Mouse (Mus musculus) spleen, postnatal 14 days (tissue): ENCODE results near the gene 1700011M02Rik.
"Not testable (repeated sequence)": the region's sequence is repeated elsewhere in the genome, so short reads cannot be mapped to it uniquely, and the experiment has no call there.

ENCODE experiments used
- DNase-seq, 2 experiments: peaks; one replicate each; pipeline ENCODE4 v3.0.0; 2021 to 2022; ENCODE audit warnings: low spot score in 2 of 2

The 1700011M02Rik gene

DNA sequence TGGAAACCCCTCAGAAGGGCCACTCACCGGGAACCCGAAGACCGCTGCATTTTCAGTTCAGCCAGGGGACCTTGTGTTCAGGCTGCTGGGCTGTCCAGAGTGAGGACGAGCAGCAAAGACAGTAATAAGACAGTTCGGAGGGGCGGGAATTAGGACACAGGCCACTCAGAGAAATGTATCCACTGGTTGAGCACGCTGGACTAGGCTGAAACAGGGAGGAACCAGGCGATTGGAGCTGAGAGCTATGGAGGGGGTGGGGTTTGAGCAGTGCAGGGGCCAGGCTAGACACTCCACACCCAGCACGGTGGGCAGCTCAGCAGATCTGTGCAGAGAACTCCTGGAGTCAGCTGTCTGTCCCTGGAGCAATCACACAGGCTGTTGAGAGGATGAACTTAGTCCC is at the start of gene 1700011M02Rik, which contains the start of gene Dmrtc1a:
Gene 1700011M02Rik, plus strand, starts transcription at position 319 of the 400 bp plus-strand sequence.
Gene Dmrtc1a, minus strand, starts transcription at position 101 of the 400 bp plus-strand sequence.
- DNase-seq: not testable (repeated sequence)

DNA sequence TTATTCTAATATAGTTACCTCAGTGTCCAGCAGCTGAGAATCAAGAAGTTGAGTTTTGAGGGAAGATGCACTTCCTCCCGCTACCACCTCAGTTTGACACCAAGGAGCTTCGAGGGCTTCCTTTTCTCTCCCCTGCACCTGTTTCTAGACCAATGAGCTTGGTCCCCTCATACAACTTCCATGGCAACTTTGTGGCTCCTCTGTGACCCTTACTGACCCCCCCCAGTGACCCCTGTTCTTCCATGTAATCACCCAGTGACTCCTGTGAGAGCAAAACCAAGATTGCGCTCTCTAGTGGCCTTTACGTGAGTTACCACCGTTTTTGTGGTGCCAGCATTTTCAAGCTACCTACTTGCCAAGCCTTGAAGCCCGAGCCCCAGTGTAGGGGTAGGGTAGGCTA is 40.8 kb upstream of the 1700011M02Rik start, which contains the start of gene 1700031F05Rik:
Gene 1700031F05Rik, minus strand, starts transcription at position 101 of the 400 bp plus-strand sequence.
- DNase-seq: no peak

DNA sequence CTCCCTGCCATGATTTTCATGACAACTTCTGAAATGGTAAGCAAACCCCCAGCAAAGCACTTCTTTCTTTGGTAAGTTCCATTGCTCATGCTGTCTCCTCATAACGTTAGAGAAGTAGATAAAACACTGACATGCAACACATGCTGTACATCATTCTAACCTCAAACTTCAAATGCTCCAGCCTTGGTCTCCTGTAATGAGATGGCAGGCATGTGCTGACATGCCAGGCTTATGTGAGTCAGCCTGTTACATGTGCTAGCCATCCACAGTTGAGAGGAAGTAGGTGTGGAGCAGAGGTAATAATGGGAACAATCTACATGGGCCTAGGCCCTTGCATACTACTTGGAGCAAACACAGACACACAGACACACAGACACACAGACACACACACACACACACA is 6.1 kb downstream of the 1700011M02Rik start:
- DNase-seq: not testable (repeated sequence)

DNA sequence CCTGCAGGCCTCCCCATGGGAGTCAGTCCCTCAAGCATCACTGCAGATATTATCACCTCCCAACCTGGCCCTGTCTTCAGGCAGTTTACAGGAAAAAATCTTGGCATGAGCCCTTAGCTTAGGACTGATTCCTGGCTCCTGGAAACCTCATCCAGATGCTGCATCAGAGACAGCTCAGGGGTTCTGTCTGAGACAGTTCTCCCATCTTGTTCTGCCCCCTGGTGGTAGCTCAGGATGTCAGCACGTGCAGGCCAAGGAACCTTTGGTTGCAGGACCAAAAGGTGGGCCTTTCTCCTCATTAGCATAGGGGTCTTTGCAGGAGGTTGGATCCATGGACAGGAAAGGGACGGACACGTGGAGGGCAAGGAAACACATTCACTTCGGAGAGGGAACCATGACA is 18.0 kb downstream of the 1700011M02Rik start:
- DNase-seq: not testable (repeated sequence)

DNA sequence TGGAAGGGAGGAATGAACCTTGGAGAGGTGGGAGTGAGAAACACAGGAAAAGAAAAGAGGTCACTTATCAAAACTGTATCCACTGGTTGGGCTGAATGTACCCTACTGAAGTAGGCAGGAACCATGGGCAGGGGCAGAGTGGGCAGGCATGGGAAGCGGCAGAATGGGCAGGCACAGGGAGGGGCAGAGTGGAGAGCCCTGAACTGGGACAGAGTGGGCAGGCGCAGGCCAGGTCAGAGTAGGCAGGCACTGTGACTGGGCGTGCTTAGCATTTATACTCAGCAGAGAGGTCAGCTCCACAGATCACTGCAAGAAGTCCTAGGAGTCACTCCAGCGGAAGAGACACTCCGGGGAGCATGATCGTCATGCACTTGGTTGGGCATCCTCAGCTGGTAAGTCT is 19.4 kb downstream of the 1700011M02Rik start, which contains the start of gene 1700018G05Rik:
Gene 1700018G05Rik, plus strand, starts transcription at position 301 of the 400 bp plus-strand sequence.
- not testable (repeated sequence) for DNase-seq

DNA sequence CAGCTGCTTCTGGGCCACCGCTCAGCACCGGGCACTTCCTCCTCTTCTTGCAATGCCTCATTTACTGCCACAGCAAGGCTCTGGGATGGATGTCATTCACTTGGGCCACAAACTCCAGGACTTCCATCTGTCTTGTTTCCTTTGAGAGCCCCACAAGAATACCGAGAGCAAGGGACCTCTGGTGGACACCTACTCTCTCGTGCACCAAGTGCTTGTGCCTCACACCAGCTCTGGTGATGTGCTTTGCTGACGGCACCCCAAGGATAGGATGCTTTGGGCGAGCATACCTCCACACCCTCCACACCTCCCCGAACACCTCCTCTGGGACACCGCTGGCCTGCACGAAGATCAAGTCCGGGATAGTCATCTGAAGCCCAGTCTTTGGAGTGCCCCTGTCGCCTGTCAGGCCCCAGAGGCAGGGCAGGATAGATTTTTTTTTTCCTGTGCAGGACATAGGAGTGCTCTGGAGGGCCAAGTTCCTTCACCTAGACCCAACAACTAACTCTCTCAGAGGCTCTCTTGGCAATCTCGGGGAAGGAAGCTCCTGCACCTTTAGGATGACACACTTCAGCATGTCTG is 24.4 kb downstream of the 1700011M02Rik start:
- DNase-seq: no peak

DNA sequence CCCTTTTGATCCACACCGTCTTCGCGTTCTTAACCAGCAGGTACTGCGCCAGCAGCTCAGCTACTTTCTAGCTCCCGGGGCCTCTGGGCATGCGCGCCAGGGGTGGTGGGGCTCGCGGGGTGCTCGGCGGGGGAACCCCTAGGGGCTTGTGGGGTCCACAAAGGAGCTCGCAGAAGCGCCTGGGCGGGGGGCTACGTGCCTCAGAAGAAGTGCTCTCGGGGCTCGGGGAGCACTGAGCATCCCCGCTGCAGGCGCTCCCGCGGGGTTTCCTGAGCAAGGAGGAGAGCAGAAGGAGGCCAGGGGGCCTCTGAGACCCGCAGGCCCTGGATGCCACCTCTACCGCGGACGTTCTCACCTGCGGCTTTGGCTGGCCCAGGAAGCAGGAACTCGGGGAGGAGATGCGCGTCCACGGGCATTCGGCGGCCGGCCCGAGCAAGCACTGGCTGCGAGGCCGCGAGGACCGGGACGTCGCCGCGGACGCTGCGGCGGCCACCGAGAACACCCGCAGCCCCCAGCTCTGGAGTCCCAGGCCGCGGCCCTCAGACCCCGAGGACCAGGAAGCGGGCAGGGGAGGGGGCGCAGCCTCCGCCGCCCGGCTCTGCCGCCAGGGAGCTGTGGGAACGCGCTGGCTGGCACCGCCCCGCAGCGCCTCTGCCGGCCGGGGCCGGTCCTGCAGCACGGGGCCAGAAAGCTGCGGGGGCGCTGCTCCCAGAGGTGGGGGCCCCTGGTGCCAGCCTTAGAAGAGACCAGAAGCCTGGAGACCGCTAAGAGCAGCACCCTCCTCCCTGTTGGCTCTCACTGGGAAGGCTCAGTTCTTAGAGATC is 25.1 kb downstream of the 1700011M02Rik start:
- no peak for DNase-seq

DNA sequence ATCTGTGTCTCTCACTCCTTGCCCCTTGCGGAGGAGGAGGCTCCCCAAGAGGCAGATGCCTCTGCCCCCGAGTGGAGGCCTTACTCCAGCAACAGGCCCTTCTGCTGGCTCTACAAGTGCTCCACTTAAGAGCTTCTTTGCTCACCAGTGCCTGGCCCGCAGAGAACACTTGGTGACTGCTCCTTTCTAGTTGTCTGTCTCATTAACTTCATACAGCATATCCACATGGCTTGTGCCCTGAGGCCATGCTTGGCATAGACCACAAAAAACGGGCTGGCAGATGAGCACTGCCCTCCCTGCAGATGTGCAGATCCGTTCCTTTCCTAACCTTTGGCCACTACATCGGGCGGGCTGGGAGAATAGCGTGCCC is 25.7 kb downstream of the 1700011M02Rik start:
- no peak for DNase-seq

DNA sequence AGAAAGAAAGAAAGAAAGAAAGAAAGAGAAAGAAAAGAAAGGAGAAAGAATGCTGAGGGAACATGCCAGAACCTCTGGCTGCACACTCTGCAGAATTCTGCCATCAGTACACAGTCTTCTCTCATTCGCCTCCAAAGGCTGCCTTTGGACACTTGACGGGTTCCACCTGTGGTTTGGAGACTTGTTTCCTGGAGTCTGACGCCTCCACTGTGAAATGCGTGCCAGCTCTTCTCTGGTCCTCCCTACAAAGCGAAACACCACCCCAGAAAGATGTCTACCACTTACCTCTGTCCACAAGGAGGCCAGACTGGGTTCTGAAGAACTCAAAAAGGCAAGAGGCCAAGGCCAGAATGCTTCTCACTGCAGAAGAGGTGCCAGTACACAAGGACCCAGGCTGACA is 28.0 kb downstream of the 1700011M02Rik start:
- DNase-seq: no peak

DNA sequence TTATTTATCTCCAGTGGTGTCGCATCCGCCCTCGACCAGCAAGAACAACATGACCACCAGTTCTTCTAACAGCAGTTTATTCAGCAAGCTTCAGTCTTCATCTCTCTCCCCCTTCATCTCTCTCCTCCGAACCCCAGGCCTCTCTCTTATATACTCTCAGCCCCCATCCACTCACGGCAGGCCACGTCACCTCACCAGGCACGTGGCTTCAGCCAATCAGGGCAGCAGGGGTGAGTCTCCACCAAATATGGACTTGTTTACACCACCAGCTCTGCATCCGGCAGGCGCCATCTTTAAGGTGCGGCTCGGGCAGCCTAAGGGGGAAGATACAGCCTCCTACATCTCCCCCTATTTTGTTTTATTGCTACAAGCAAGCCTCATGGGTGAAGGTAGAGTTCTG is 41.4 kb downstream of the 1700011M02Rik start:
- not testable (repeated sequence) for DNase-seq

DNA sequence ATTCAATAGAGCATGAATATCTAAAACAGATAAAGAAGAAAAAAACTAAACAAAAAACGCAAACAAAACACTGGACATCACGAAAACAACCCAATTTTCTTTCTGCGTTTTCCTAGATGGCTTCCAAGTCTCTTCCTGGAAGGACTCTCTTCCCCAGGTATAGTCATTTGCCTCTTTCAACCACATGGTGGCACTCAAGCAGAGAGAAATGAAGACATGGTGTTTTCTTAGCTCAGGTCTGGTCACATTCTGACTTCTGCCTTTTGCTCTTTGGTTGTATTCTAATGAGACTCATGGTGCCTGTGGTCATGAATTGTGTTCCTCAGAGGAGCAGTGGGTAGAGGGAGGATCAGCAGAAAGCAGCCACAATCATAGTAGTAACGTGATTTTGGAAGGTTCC is 50.2 kb downstream of the 1700011M02Rik start:
- DNase-seq: no peak
